Mouse (Mus musculus): Measurements from ENCODE around the gene Mrap. TPM values are rescaled to one million over a fixed set of nuclear protein-coding genes. Genes with fewer than 3 reads are reported as not detected.

Gene Mrap
- 0.98 and 2.3 TPM in 2 replicates for polyA plus RNA-seq (2016; fragmentation: Nextera tagmentation; extraction: Ambion mirVana)

GRCm38 (mm10) chr16:90738092-90738956 lies at the start of gene Mrap:
Gene Mrap (plus strand): TSS chr16:90738207.
- Histone ChIP-seq H3K4me3 (no peak within 1 kb of the TSS), H3K4me1 (0 out of 2 replicates have a peak, but pooled peaks cover 10% of the 10 kb centered on the region), H3K27me3 (ENCODE audit: low read depth, poor library complexity, severe bottlenecking) (no peaks in the 10 kb centered on the region), H3K36me3 (no peaks in the 10 kb centered on the region), H3K27ac (replicated peaks) (peak within 1 kb of the TSS; percentile 55; the same call in 1 of the 2 replicates), H3K9me3 (replicated peaks) (no peaks in the 10 kb centered on the region)
- DNase-seq (ENCODE audit: low spot score): no peak
- 87% methylated on average over 26 of the region's 26 CpGs for WGBS

- no peak overlapping the region for H3K27ac ChIP-seq (replicated peaks)
These were observed 45.2 kb upstream of the Mrap start for GRCm38 (mm10) chr16:90692704-90693385.

GRCm38 (mm10) chr16:90693625-90694024 lies 44.4 kb upstream of the Mrap start:
- Histone ChIP-seq H3K9me3 (replicated peaks) (no peaks in the 10 kb centered on the region), H3K27ac (replicated peaks) (no peak overlapping the region)
- WGBS: 89% methylated on average over 5 of the region's 5 CpGs

More at GRCm38 (mm10) chr16:90692704-90693385, 45.2 kb upstream of the Mrap start:
- Histone ChIP-seq H3K27me3 (ENCODE audit: low read depth, poor library complexity, severe bottlenecking) (no peaks in the 10 kb centered on the region), H3K36me3 (no peaks in the 10 kb centered on the region), H3K4me3 (no peak overlapping the region), H3K9me3 (replicated peaks) (no peaks in the 10 kb centered on the region), H3K4me1 (peaks cover 3% of the 10 kb centered on the region; the same call in 1 of the 2 replicates)
- no peak for DNase-seq (ENCODE audit: low spot score)
- 86% methylated on average over 15 of the region's 15 CpGs for WGBS

GRCm38 (mm10) chr16:90694719-90695118 lies 43.3 kb upstream of the Mrap start:
- peaks cover 3% of the 10 kb centered on the region; the same call in 1 of the 2 replicates for H3K4me1 ChIP-seq
- H3K9me3 ChIP-seq (replicated peaks): no peaks in the 10 kb centered on the region
- no peaks in the 10 kb centered on the region for H3K36me3 ChIP-seq
- H3K4me3 ChIP-seq: no peak overlapping the region
- peak; percentile 40 for DNase-seq (ENCODE audit: low spot score)
- 64% methylated on average over 9 of the region's 9 CpGs for WGBS
- no peaks in the 10 kb centered on the region for H3K27me3 ChIP-seq (ENCODE audit: low read depth, poor library complexity, severe bottlenecking)
- H3K27ac ChIP-seq (replicated peaks): no peak overlapping the region

More at GRCm38 (mm10) chr16:90693625-90694024, 44.4 kb upstream of the Mrap start:
- no peaks in the 10 kb centered on the region for H3K36me3 ChIP-seq
- no peak overlapping the region for H3K4me3 ChIP-seq
- H3K4me1 ChIP-seq: peaks cover 3% of the 10 kb centered on the region; the same call in 1 of the 2 replicates
- no peaks in the 10 kb centered on the region for H3K27me3 ChIP-seq (ENCODE audit: low read depth, poor library complexity, severe bottlenecking)
- no peak for DNase-seq (ENCODE audit: low spot score)

- H3K9me3 ChIP-seq (replicated peaks): no peaks in the 10 kb centered on the region
- no peak overlapping the region for H3K4me3 ChIP-seq
- H3K36me3 ChIP-seq: no peaks in the 10 kb centered on the region
- H3K27ac ChIP-seq (replicated peaks): no peak overlapping the region
- DNase-seq (ENCODE audit: low spot score): no peak
- peaks cover 3% of the 10 kb centered on the region; the same call in 1 of the 2 replicates for H3K4me1 ChIP-seq
- no peaks in the 10 kb centered on the region for H3K27me3 ChIP-seq (ENCODE audit: low read depth, poor library complexity, severe bottlenecking)
- 81% methylated on average over 10 of the region's 10 CpGs for WGBS
These were observed 42.9 kb upstream of the Mrap start for GRCm38 (mm10) chr16:90695121-90695520.

- 0 out of 2 replicates have a peak overlapping the region, but pooled peaks have one; percentile 2 for H3K27ac ChIP-seq (replicated peaks)
These were observed 41.7 kb upstream of the Mrap start for GRCm38 (mm10) chr16:90696306-90696705.

GRCm38 (mm10) chr16:90699390-90699789 lies 38.6 kb upstream of the Mrap start:
- peaks cover 15% of the 10 kb centered on the region for H3K4me1 ChIP-seq
- no peak overlapping the region for H3K4me3 ChIP-seq
- WGBS: 88% methylated on average over 14 of the region's 14 CpGs
- no peaks in the 10 kb centered on the region for H3K36me3 ChIP-seq
- no peaks in the 10 kb centered on the region for H3K9me3 ChIP-seq (replicated peaks)
- no peak for DNase-seq (ENCODE audit: low spot score)
- H3K27me3 ChIP-seq (ENCODE audit: low read depth, poor library complexity, severe bottlenecking): no peaks in the 10 kb centered on the region
- H3K27ac ChIP-seq (replicated peaks): no peak overlapping the region

More at GRCm38 (mm10) chr16:90696306-90696705, 41.7 kb upstream of the Mrap start:
- WGBS: 79% methylated on average over 9 of the region's 9 CpGs
- no peaks in the 10 kb centered on the region for H3K9me3 ChIP-seq (replicated peaks)
- DNase-seq (ENCODE audit: low spot score): no peak
- peaks cover 3% of the 10 kb centered on the region; the same call in 1 of the 2 replicates for H3K4me1 ChIP-seq
- H3K27me3 ChIP-seq (ENCODE audit: low read depth, poor library complexity, severe bottlenecking): no peaks in the 10 kb centered on the region
- no peaks in the 10 kb centered on the region for H3K36me3 ChIP-seq
- H3K4me3 ChIP-seq: no peak overlapping the region

- Histone ChIP-seq H3K9me3 (replicated peaks) (no peaks in the 10 kb centered on the region), H3K4me3 (no peak overlapping the region), H3K27me3 (ENCODE audit: low read depth, poor library complexity, severe bottlenecking) (no peaks in the 10 kb centered on the region), H3K27ac (replicated peaks) (no peak overlapping the region), H3K36me3 (no peaks in the 10 kb centered on the region), H3K4me1 (peaks cover 13% of the 10 kb centered on the region)
- DNase-seq (ENCODE audit: low spot score): no peak
- WGBS: 91% methylated on average over 2 of the region's 2 CpGs
These were observed 36.5 kb upstream of the Mrap start for GRCm38 (mm10) chr16:90701541-90701940.

- WGBS: 41% methylated on average over 1 of the region's 1 CpGs
- no peaks in the 10 kb centered on the region for H3K36me3 ChIP-seq
- no peaks in the 10 kb centered on the region for H3K27me3 ChIP-seq (ENCODE audit: low read depth, poor library complexity, severe bottlenecking)
- DNase-seq (ENCODE audit: low spot score): no peak
- H3K9me3 ChIP-seq (replicated peaks): no peaks in the 10 kb centered on the region
- no peak overlapping the region for H3K27ac ChIP-seq (replicated peaks)
- H3K4me1 ChIP-seq: peaks cover 13% of the 10 kb centered on the region
- H3K4me3 ChIP-seq: no peak overlapping the region
These were observed 34.4 kb upstream of the Mrap start for GRCm38 (mm10) chr16:90703646-90704045.

- DNase-seq (ENCODE audit: low spot score): no peak
- H3K4me3 ChIP-seq: no peak overlapping the region
- H3K27me3 ChIP-seq (ENCODE audit: low read depth, poor library complexity, severe bottlenecking): no peaks in the 10 kb centered on the region
- 81% methylated on average over 13 of the region's 13 CpGs for WGBS
- H3K4me1 ChIP-seq: peaks cover 18% of the 10 kb centered on the region
- no peaks in the 10 kb centered on the region for H3K36me3 ChIP-seq
- H3K9me3 ChIP-seq (replicated peaks): no peaks in the 10 kb centered on the region
- H3K27ac ChIP-seq (replicated peaks): peak overlapping the region; percentile 67; the same call in 1 of the 2 replicates
These were observed 33.7 kb upstream of the Mrap start for GRCm38 (mm10) chr16:90704161-90704825.

- Histone ChIP-seq H3K27me3 (ENCODE audit: low read depth, poor library complexity, severe bottlenecking) (no peaks in the 10 kb centered on the region), H3K4me1 (peaks cover 32% of the 10 kb centered on the region), H3K9me3 (replicated peaks) (no peaks in the 10 kb centered on the region), H3K36me3 (no peaks in the 10 kb centered on the region), H3K4me3 (no peak overlapping the region), H3K27ac (replicated peaks) (no peak overlapping the region)
- WGBS: 64% methylated on average over 3 of the region's 3 CpGs
- DNase-seq (ENCODE audit: low spot score): no peak
These were observed 31.7 kb upstream of the Mrap start for GRCm38 (mm10) chr16:90706279-90706678.

GRCm38 (mm10) chr16:90709711-90710289 lies 28.2 kb upstream of the Mrap start:
- DNase-seq (ENCODE audit: low spot score): peak; percentile 64
- Histone ChIP-seq H3K27me3 (ENCODE audit: low read depth, poor library complexity, severe bottlenecking) (peaks cover 5% of the 10 kb centered on the region), H3K36me3 (no peaks in the 10 kb centered on the region), H3K9me3 (replicated peaks) (no peaks in the 10 kb centered on the region), H3K4me1 (peaks cover 36% of the 10 kb centered on the region), H3K27ac (replicated peaks) (peak overlapping the region; percentile 70), H3K4me3 (peak overlapping the region; percentile 30)
- 53% methylated on average over 17 of the region's 17 CpGs for WGBS

Measured in midbrain, embryonic 10.5 days (tissue).